Mouse (Mus musculus): ENCODE results near the gene Cdkal1. TPM values are rescaled to one million over a fixed set of nuclear protein-coding genes. Genes with fewer than 3 reads are reported as not detected.

The Cdkal1 gene
- polyA plus RNA-seq, 1 experiment from 2014 or later: 29.0 TPM

- H3K27me3 ChIP-seq (ENCODE audit: control insufficient read depth, insufficient read depth, low read length): no peaks in the 10 kb centered on the region
- no peaks in the 10 kb centered on the region for H3K36me3 ChIP-seq (ENCODE audit: control insufficient read depth, insufficient read depth, low read length)
- no peak for ATAC-seq (ENCODE audit: low FRiP score)
Measured at GRCm38 (mm10) chr13:29407619-29408018, 447.9 kb downstream of the Cdkal1 start.

GRCm38 (mm10) chr13:29405316-29405715 lies 450.2 kb downstream of the Cdkal1 start:
- DNase-seq (ENCODE audit: low spot score): no peak
- 61% methylated on average over 5 of the region's 5 CpGs for WGBS
- ATAC-seq (ENCODE audit: low FRiP score): no peak
- no peak overlapping the region for H3K9ac ChIP-seq (ENCODE audit: low read depth, low read length)
- no peak overlapping the region for H3K4me2 ChIP-seq (replicated peaks; ENCODE audit: low read depth, low read length)
- H3K4me1 ChIP-seq (replicated peaks; ENCODE audit: control insufficient read depth, insufficient read depth, low read length): no peaks in the 10 kb centered on the region
- H3K4me3 ChIP-seq (ENCODE audit: low read depth, low read length): no peak overlapping the region
- no peaks in the 10 kb centered on the region for H3K27me3 ChIP-seq (ENCODE audit: control insufficient read depth, insufficient read depth, low read length)
- H3K36me3 ChIP-seq (ENCODE audit: control insufficient read depth, insufficient read depth, low read length): no peaks in the 10 kb centered on the region
- H3K9me3 ChIP-seq (ENCODE audit: control insufficient read depth, low read length): no peaks in the 10 kb centered on the region
- no peak overlapping the region for H3K27ac ChIP-seq (ENCODE audit: low read depth, low read length)

More at GRCm38 (mm10) chr13:29407619-29408018, 447.9 kb downstream of the Cdkal1 start:
- Histone ChIP-seq H3K4me2 (replicated peaks; ENCODE audit: low read depth, low read length) (no peak overlapping the region), H3K4me1 (replicated peaks; ENCODE audit: control insufficient read depth, insufficient read depth, low read length) (no peaks in the 10 kb centered on the region), H3K27ac (ENCODE audit: low read depth, low read length) (no peak overlapping the region), H3K9ac (ENCODE audit: low read depth, low read length) (no peak overlapping the region), H3K4me3 (ENCODE audit: low read depth, low read length) (no peak overlapping the region), H3K9me3 (ENCODE audit: control insufficient read depth, low read length) (no peaks in the 10 kb centered on the region)
- DNase-seq (ENCODE audit: low spot score): no peak
- WGBS: 86% methylated on average over 1 of the region's 1 CpGs

- DNase-seq (ENCODE audit: low spot score): no peak
- Histone ChIP-seq H3K4me3 (ENCODE audit: low read depth, low read length) (no peak overlapping the region), H3K36me3 (ENCODE audit: control insufficient read depth, insufficient read depth, low read length) (no peaks in the 10 kb centered on the region), H3K4me1 (replicated peaks; ENCODE audit: control insufficient read depth, insufficient read depth, low read length) (no peaks in the 10 kb centered on the region), H3K9me3 (ENCODE audit: control insufficient read depth, low read length) (no peaks in the 10 kb centered on the region), H3K4me2 (replicated peaks; ENCODE audit: low read depth, low read length) (no peak overlapping the region), H3K27ac (ENCODE audit: low read depth, low read length) (no peak overlapping the region), H3K9ac (ENCODE audit: low read depth, low read length) (no peak overlapping the region), H3K27me3 (ENCODE audit: control insufficient read depth, insufficient read depth, low read length) (no peaks in the 10 kb centered on the region)
- 82% methylated on average over 5 of the region's 5 CpGs for WGBS
- ATAC-seq (ENCODE audit: low FRiP score): no peak
Measured at GRCm38 (mm10) chr13:29403217-29403616, 452.3 kb downstream of the Cdkal1 start.

- H3K4me3 ChIP-seq (ENCODE audit: low read depth, low read length): no peak overlapping the region
- no peaks in the 10 kb centered on the region for H3K9me3 ChIP-seq (ENCODE audit: control insufficient read depth, low read length)
- no peak for DNase-seq (ENCODE audit: low spot score)
- no peak overlapping the region for H3K27ac ChIP-seq (ENCODE audit: low read depth, low read length)
- no peaks in the 10 kb centered on the region for H3K27me3 ChIP-seq (ENCODE audit: control insufficient read depth, insufficient read depth, low read length)
- ATAC-seq (ENCODE audit: low FRiP score): no peak
- no peaks in the 10 kb centered on the region for H3K36me3 ChIP-seq (ENCODE audit: control insufficient read depth, insufficient read depth, low read length)
- no peaks in the 10 kb centered on the region for H3K4me1 ChIP-seq (replicated peaks; ENCODE audit: control insufficient read depth, insufficient read depth, low read length)
- H3K4me2 ChIP-seq (replicated peaks; ENCODE audit: low read depth, low read length): no peak overlapping the region
- WGBS: 79% methylated on average over 3 of the region's 3 CpGs
- H3K9ac ChIP-seq (ENCODE audit: low read depth, low read length): no peak overlapping the region
Measured at GRCm38 (mm10) chr13:29402526-29403040, 452.9 kb downstream of the Cdkal1 start.

GRCm38 (mm10) chr13:29399908-29400307 lies 455.6 kb downstream of the Cdkal1 start:
- WGBS: 83% methylated on average over 5 of the region's 5 CpGs
- no peak for DNase-seq (ENCODE audit: low spot score)
- H3K27me3 ChIP-seq (ENCODE audit: control insufficient read depth, insufficient read depth, low read length): no peaks in the 10 kb centered on the region
- no peaks in the 10 kb centered on the region for H3K9me3 ChIP-seq (ENCODE audit: control insufficient read depth, low read length)
- H3K27ac ChIP-seq (ENCODE audit: low read depth, low read length): no peak overlapping the region
- ATAC-seq (ENCODE audit: low FRiP score): no peak
- H3K9ac ChIP-seq (ENCODE audit: low read depth, low read length): no peak overlapping the region
- H3K4me3 ChIP-seq (ENCODE audit: low read depth, low read length): no peak overlapping the region
- no peaks in the 10 kb centered on the region for H3K36me3 ChIP-seq (ENCODE audit: control insufficient read depth, insufficient read depth, low read length)
- no peak overlapping the region for H3K4me2 ChIP-seq (replicated peaks; ENCODE audit: low read depth, low read length)
- H3K4me1 ChIP-seq (replicated peaks; ENCODE audit: control insufficient read depth, insufficient read depth, low read length): no peaks in the 10 kb centered on the region

GRCm38 (mm10) chr13:29398456-29398855 lies 457.0 kb downstream of the Cdkal1 start:
- H3K36me3 ChIP-seq (ENCODE audit: control insufficient read depth, insufficient read depth, low read length): no peaks in the 10 kb centered on the region

GRCm38 (mm10) chr13:29395694-29396093 lies 459.8 kb downstream of the Cdkal1 start:
- Histone ChIP-seq H3K27ac (ENCODE audit: low read depth, low read length) (no peak overlapping the region), H3K9me3 (ENCODE audit: control insufficient read depth, low read length) (no peaks in the 10 kb centered on the region), H3K4me1 (replicated peaks; ENCODE audit: control insufficient read depth, insufficient read depth, low read length) (no peaks in the 10 kb centered on the region), H3K4me2 (replicated peaks; ENCODE audit: low read depth, low read length) (no peak overlapping the region), H3K36me3 (ENCODE audit: control insufficient read depth, insufficient read depth, low read length) (no peaks in the 10 kb centered on the region), H3K9ac (ENCODE audit: low read depth, low read length) (no peak overlapping the region), H3K4me3 (ENCODE audit: low read depth, low read length) (no peak overlapping the region), H3K27me3 (ENCODE audit: control insufficient read depth, insufficient read depth, low read length) (no peaks in the 10 kb centered on the region)
- ATAC-seq (ENCODE audit: low FRiP score): no peak
- WGBS: 89% methylated on average over 4 of the region's 4 CpGs
- DNase-seq (ENCODE audit: low spot score): no peak

More at GRCm38 (mm10) chr13:29398456-29398855, 457.0 kb downstream of the Cdkal1 start:
- Histone ChIP-seq H3K4me2 (replicated peaks; ENCODE audit: low read depth, low read length) (no peak overlapping the region), H3K27ac (ENCODE audit: low read depth, low read length) (no peak overlapping the region), H3K27me3 (ENCODE audit: control insufficient read depth, insufficient read depth, low read length) (no peaks in the 10 kb centered on the region), H3K4me3 (ENCODE audit: low read depth, low read length) (no peak overlapping the region), H3K9me3 (ENCODE audit: control insufficient read depth, low read length) (no peaks in the 10 kb centered on the region), H3K9ac (ENCODE audit: low read depth, low read length) (no peak overlapping the region), H3K4me1 (replicated peaks; ENCODE audit: control insufficient read depth, insufficient read depth, low read length) (no peaks in the 10 kb centered on the region)
- no peak for ATAC-seq (ENCODE audit: low FRiP score)
- DNase-seq (ENCODE audit: low spot score): no peak
- WGBS: 85% methylated on average over 2 of the region's 2 CpGs

GRCm38 (mm10) chr13:29390025-29390424 lies 465.4 kb downstream of the Cdkal1 start:
- 85% methylated on average over 5 of the region's 5 CpGs for WGBS
- H3K27me3 ChIP-seq (ENCODE audit: control insufficient read depth, insufficient read depth, low read length): no peaks in the 10 kb centered on the region

GRCm38 (mm10) chr13:29388918-29389317 lies 466.6 kb downstream of the Cdkal1 start:
- no peaks in the 10 kb centered on the region; the same call in 1 of the 2 replicates for H3K4me1 ChIP-seq (replicated peaks; ENCODE audit: control insufficient read depth, insufficient read depth, low read length)
- WGBS: 87% methylated on average over 3 of the region's 3 CpGs
- H3K9me3 ChIP-seq (ENCODE audit: control insufficient read depth, low read length): no peaks in the 10 kb centered on the region
- H3K27ac ChIP-seq (ENCODE audit: low read depth, low read length): no peak overlapping the region
- no peaks in the 10 kb centered on the region for H3K36me3 ChIP-seq (ENCODE audit: control insufficient read depth, insufficient read depth, low read length)
- H3K9ac ChIP-seq (ENCODE audit: low read depth, low read length): no peak overlapping the region
- H3K27me3 ChIP-seq (ENCODE audit: control insufficient read depth, insufficient read depth, low read length): no peaks in the 10 kb centered on the region
- no peak for DNase-seq (ENCODE audit: low spot score)
- no peak overlapping the region for H3K4me2 ChIP-seq (replicated peaks; ENCODE audit: low read depth, low read length)
- no peak overlapping the region for H3K4me3 ChIP-seq (ENCODE audit: low read depth, low read length)
- ATAC-seq (ENCODE audit: low FRiP score): no peak

More at GRCm38 (mm10) chr13:29390025-29390424, 465.4 kb downstream of the Cdkal1 start:
- H3K36me3 ChIP-seq (ENCODE audit: control insufficient read depth, insufficient read depth, low read length): no peaks in the 10 kb centered on the region
- H3K9me3 ChIP-seq (ENCODE audit: control insufficient read depth, low read length): no peaks in the 10 kb centered on the region
- no peaks in the 10 kb centered on the region for H3K4me1 ChIP-seq (replicated peaks; ENCODE audit: control insufficient read depth, insufficient read depth, low read length)
- no peak overlapping the region for H3K27ac ChIP-seq (ENCODE audit: low read depth, low read length)
- no peak overlapping the region for H3K9ac ChIP-seq (ENCODE audit: low read depth, low read length)
- no peak for ATAC-seq (ENCODE audit: low FRiP score)
- H3K4me3 ChIP-seq (ENCODE audit: low read depth, low read length): no peak overlapping the region
- DNase-seq (ENCODE audit: low spot score): no peak
- H3K4me2 ChIP-seq (replicated peaks; ENCODE audit: low read depth, low read length): no peak overlapping the region

Measured in hindbrain, embryonic 11.5 days (tissue).